Mouse (Mus musculus): Measurements from ENCODE around the gene Ephx4. TPM values are rescaled to one million over a fixed set of nuclear protein-coding genes. Genes with fewer than 3 reads are reported as not detected.

Ephx4 gene
- total RNA-seq, 2 experiments from 2014 or later: 0.45 TPM; not detected in 1

DNA sequence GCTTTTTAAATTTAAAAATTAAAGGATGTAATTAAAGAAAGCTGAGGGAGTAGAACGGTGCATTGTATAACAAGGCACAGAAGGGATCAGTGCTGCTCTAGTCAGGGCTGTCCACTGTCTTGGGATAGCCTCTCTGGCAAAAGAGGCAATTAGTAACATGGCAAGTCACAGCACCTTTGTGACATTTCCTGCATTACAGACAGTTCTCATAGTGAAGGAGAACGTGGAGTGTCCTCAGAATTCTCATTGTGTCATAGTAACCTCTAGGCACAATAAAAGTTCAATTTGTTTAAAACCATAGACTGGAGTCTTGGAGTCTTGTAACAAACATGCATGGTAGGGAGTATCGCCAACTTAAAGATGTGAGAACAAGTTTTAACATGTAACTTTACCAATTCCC, 28.7 kb downstream of the Ephx4 start, which contains the start of gene Lpcat2b:
TSS of gene Lpcat2b (plus strand) at position 301 of the 400 bp plus-strand sequence.
- intact Hi-C loops (cut with DNase I): no loop called here
- no peak for DNase-seq

DNA sequence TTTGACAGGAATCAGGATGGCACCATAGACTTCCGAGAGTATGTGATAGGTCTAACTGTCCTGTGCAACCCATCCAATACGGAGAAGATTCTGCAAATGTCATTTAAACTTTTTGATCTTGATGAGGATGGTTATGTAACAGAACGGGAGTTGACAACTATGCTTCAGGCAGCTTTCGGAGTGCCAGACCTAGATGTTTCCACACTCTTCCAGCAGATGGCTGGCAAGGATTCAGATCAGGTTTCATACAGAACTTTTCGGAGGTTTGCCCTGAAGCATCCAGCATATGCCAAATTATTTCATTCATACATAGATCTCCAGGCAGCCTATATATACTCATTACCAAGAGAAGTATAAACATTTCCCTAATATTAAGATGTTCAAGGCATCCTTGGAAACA, 31.5 kb downstream of the Ephx4 start:
- no peak for DNase-seq
- intact Hi-C loops (cut with DNase I): no loop called here

DNA sequence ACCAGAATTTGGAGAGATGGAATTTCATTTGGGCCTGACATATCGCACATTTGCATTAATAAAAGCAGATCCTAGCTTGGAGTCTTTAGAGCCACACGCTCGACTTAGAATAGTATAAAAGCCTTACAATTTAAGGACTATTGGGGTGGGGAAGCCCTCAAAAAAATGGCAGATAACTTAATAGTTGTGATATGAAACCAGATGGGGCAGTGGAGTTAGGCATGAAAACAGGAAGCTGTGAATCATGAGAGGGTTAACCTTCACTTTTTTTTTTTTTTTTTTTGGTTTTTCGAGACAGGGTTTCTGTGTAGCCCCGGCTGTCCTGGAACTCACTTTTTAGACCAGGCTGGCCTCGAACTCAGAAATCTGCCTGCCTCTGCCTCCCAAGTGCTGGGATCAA, 33.6 kb downstream of the Ephx4 start:
- no peak for DNase-seq
- intact Hi-C loops (cut with DNase I): loop anchor here (5.0 kb wide), 2 partner anchors 79 to 161 kb away; partner anchors contain the start of genes Glmn and Rpap2

DNA sequence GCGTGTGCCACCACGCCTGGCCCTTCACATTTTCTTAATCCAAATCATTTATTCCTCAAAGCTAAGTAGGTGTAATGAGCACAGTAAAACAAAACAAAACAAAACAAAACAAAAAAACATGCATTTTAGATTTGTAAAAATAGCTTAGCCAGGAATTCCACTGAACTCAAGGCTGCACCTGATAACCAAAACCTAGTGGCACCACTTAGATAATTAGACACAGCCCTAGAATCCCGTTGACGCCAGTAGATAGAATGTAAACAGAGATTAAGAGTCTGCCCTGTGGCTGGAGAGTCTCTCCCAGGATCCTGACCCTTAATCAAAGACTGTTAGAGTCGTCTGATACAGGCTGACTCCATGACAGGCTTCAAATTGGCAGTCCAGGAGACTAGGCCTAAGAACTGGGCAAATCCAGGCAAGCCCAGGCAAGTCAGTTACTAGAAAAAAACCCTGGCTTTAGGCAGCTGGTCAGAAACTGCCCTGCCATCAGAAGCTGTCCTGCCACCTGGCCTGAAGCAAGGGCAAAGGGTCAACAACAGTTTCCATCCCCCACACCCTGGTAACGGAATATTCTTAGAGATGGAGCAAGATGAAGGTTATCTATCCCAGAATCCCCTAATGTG, 34.2 kb downstream of the Ephx4 start:
- DNase-seq: peak in 1 of 2 experiments; percentile 7
- intact Hi-C loops (cut with DNase I): loop anchor here (5.0 kb wide), 2 partner anchors 79 to 161 kb away; partner anchors contain the start of genes Glmn and Rpap2

DNA sequence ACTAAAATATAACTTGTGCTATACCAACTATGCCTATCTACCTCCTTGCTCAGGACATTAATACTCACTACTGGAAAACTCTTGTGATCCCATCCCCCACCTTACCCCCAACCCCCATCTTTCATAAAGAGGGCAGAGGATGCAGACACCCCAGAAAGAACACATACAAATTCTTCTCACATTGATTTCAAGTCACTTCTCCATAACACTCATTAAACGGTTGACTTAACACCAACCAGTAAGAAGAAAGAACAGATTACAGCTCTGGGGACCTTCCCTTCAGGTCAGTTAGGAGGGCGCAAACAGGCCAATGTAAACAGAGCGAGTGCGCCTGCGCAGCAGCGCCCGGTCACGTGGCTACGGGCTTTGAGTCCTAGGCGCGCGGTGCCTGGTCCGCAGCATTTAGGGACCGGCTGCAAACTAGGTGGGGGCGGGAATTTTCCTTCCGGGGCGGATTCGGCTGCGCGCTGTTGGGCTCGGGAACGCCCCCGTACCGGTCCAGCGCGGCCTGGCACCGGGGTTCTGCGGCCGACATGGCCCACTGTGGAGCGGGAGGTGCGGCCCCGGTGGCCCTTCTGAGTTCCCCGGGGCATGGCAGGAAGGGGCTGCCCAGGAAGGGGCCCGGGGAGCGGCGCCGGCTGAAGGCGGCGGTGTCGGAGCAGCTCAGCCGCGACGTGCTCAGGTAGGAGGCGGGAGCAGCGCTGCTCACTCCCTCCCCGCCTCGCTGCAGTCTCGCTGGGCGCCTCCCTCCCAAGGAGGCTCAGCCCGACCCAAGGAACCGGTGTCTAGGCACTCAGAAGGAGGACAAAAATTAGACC, 35.1 kb downstream of the Ephx4 start, which contains the start of gene Btbd8:
TSS of gene Btbd8 (plus strand) at position 534 of the 818 bp plus-strand sequence.
- intact Hi-C loops (cut with DNase I): loop anchor here (5.0 kb wide), 2 partner anchors 80 to 160 kb away; partner anchors contain the start of genes Glmn and Rpap2
- DNase-seq: peak; percentile 94 to 96

DNA sequence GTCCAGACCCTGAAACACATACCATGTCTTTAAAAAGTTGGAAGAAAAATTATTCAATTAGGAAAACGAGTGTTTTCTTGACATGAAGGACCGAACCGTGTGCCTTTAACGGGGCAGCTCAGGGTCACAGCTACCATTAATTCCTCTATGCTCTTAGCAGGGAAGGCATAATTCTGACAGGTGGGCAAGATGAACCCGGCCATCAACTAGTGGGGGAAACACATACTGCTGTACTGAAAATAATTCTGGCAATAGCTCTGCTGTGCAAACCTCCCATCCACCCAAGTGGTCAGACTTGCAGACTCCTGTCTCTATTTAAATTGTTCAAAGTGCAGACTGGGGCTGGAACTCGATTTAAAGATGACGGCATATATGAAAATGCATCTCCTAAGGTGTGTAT, 35.8 kb downstream of the Ephx4 start:
- intact Hi-C loops (cut with DNase I): loop anchor here (5.0 kb wide), 2 partner anchors 81 to 159 kb away; partner anchors contain the start of genes Glmn and Rpap2
- no peak for DNase-seq

DNA sequence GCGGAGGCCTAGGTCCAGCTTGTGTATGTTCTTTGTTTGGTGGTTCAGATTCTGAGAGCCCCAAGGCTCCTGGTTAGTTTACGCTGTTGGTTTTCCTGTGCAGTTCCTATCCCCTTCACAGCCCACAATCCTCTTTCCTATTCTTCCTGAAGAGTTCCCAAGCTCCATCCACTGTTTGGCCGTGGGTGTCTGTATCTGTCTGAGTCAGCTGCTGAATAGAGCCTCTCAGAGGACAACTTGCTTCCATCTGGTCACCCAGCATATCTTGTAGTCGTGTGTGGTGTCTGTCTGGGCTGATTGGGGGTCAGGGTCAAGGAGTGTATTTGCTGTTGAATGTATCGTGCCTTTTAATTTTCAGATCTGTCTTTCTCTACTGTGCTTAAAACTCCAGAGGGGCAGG, 39.3 kb downstream of the Ephx4 start:
- no peak for DNase-seq
- intact Hi-C loops (cut with DNase I): no loop called here

DNA sequence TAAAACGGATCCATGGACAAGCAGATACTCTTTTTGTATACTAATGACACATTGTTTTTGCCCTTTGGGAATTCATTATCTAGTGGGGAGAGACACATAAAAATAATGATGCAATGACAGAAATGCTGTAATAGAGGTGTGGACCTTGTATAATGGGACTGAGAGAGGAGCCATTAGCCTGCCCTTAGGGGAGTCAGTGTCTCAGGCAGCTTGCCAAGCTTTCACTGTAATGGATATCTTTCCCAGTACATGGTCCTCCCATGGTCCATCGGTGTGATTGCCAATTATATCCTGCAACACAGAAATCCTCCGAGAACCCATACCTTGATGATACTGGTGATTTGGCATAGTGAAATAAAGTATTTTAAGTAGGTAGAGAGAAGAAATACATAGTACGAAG, 41.7 kb downstream of the Ephx4 start:
- intact Hi-C loops (cut with DNase I): no loop called here
- no peak for DNase-seq

DNA sequence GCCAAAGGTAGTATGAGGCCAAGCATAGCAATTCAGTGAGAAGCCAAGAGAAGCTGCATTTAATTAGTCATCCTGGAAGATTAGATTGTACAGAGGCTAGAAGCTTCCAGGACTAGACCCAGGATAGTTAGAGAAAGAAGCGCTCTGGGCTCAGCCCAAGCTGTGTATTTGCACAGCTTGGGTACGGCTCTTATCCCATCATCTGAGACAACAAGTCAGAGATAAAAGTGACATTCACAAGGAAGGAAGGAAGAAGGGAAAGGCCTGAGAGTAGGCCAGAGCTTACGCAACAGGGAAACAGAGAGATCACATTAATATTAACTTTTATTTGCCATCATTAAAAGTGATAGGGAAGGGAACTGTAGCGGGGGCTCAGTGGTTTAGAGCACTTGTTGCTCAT, 45.4 kb downstream of the Ephx4 start:
- intact Hi-C loops (cut with DNase I): no loop called here
- DNase-seq: no peak

DNA sequence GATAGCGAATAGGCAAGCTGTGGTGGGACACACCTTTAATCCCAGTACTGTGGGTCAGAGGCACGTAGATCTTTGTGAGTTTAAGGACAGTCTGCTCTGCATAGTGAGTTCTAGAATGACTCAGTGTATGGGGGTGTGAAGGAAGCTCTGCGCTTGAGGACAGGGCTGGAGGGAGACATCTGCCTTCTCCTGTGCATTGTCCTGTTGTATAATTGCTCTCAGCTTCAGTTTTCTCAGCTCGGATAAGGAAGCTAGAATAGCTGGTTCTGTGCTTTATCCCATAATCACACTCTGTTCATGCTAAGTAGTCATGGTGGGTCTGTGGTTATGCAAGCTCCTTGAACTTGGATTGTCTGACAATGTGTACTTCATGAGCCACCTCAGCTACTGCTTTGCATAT, 46.2 kb downstream of the Ephx4 start:
- intact Hi-C loops (cut with DNase I): no loop called here

DNA sequence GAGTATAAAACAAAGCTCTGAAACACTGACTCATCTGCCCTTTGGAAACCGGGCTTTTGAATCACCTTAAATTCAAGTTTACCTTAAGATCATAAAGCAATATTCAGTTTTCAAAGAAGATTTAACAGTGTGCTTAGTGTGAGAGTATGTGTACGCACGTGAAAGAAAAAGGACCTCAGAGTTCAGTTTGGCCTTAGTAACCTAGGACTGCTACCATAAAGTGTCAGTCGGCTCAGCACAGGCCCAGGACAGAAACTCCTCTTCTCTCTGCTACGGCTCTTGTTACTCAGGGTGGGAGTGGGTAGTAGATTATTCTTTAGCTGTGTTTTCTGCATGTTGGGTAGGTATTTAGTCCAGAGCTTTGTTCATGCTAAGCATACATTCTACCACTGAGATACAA, 47.1 kb downstream of the Ephx4 start:
- no peak for DNase-seq
- intact Hi-C loops (cut with DNase I): no loop called here

More for the DNA sequence above, 46.2 kb downstream of the Ephx4 start:
- DNase-seq: no peak

DNA sequence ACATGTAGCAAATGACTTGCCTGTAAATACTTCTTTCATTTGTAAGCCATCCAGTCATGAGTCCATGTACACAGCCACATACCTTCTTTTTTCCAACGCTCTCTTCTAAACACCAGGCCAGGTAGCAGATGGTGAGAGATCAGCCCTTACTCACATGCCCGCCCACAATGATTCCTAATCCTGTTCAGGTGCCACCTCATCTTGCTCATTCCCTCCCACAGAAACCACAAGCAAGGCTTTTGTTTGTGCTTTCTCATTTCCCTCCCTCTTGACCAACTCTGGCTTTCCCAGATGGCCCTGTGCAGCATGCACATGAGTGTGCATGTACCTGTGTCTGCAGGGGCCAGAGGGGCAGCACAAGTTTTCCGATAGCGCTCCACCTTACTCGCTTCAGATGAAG, 47.8 kb downstream of the Ephx4 start:
- no peak for DNase-seq
- intact Hi-C loops (cut with DNase I): no loop called here

DNA sequence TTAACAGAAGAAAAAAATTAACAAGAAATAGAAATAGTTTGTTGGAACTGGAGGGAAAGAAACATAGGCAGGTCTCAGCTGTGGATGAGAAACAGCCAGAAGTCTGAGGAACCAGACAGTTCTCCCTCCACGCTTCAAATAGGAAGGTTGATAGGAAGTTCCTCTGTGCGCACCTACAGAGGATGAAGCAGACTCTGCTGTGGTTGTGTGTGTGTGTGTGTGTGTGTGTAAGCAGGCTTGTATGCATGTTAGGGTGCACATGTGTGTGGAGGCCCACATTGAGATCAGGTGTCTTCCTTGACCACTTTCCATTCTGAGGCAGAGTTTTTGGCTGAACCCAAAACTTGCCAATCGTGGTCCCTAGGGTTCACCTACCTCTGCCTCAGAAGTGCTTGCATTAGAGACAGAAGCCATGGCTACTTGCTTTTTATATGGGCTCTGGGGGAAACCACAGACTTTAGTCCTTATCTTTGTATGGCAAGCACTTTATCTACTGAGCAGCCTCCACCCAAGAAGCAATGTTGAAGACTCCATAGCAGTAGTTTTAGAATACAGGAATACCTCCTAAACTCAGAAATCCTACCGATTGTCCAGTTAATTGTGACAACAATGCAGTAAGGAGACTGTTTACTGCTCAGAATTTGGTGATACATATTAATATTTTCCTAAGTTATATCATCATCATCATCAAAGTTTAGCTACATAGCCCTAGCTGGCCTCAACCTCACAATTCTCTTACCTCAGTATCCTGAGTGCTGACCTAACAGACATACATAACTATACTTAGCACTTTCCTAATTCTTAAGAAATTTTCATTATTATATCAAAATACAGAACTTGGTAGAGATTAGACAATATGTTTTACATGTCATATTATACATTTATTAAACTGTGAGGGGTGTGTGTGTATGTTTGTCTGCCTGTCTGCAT, 59.9 kb downstream of the Ephx4 start:
- no peak for DNase-seq
- intact Hi-C loops (cut with DNase I): no loop called here

DNA sequence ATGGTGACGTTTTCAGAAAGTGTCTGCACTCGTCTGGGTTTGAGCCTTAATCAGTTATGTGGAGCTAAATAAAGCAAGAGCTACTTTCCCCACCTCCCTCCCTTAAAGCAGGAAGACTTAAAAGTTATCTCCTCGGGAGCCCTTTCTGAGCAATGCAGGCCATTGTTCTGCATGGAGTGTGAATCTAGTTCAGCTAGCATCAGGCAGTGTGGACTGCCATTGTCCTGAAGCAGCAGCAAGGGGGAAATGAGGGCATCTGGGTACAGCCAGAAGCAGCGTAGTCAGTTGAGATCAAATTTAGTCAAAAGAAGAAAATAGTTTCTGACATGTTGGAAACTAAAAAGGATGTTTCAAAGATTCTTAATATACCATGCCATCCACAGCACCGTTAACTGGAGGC, 64.0 kb downstream of the Ephx4 start:
- no peak for DNase-seq
- intact Hi-C loops (cut with DNase I): no loop called here

DNA sequence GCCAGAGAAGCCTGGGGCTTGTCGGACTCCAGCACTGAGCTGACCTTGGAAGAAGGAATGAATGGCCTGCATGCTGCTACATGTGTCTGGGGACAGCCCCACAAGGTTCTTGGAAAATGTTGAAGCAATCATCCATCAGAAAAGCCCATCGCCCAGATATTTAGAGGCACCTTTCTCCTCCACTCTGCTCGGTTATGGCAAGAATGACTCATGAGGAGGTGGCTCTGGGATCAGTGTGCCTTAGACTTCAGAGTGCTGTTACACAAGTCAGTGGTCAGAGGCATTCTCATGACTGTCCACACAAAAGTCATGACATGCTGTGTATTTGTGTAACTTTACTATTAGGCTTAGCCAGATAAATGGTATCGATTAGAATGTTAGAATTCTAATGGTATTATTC, 64.6 kb downstream of the Ephx4 start:
- DNase-seq: no peak
- intact Hi-C loops (cut with DNase I): no loop called here

DNA sequence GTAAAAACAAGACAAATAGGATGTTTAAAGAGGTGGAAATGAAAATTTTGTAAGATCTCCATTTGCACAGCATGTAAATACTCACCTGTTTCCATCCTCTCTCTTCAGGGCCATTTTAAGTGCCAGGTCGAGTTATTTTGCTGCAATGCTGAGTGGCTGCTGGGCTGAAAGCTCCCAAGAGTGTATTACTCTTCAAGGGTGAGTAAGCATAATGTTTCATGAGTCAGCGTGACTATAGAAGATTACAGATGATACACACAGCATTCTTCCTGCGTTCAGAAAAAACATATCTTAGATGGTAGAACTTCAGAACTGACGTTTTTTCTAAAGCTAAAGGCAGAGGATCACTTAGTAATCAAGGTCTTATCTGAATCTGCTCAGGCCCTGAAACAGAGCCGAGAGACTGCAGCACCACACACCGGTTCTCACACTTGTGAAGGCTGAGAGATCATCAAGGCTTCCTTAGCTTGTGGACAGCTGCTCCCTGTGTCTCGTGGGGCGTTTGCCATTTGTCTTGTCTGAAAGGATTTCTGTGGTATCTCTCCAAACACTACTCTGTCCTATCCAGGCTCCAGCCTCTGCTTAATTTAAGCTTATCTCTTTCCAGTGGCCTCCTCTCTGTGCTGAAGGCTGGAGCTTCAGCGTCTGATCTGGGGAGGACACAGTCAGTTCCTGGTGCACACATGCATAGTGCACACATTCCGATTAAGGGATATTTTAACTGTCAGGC, 68.2 kb downstream of the Ephx4 start:
- DNase-seq: no peak
- intact Hi-C loops (cut with DNase I): no loop called here

All from heart, postnatal 10 days (tissue).